11 mouse cellular contexts compared by ENCODE assay signal in the genomic region with DNA sequence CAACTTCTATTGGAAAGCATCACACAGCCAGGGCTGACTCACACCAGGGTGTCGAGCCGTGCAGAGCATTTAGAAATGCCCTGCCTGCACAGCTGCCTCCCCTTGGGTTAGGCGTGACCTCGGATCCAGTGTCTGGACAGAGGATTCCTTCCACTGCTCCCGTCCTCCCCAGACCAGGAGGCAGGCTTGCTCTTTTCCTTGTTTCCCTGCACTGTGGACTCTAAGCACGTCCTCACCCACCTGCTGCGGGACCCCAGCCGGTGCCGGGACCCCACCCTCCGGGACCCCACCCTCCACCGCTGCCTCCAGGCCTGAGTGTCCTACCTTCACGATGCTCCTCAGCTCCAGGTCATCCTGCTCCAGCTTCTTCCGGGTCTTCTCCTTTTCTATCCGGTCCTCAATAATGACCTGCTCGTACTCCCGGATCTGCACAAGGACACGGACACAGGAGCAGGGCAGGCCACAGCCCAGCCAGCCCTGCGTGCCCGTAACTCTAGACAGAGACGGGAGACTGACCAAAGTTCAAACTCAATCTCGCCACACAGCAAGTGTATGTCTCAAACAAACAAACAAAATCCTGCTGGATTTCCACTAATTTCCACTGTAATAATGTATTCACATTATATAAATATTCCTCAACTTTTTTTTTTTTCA. TPM values are rescaled to one million over a fixed set of nuclear protein-coding genes. Genes with fewer than 3 reads are reported as not detected.
A peak's percentile ranks its signal among the peaks of the same experiment; 100 is the strongest.
DNase-seq lines count a peak whose midpoint lies in the region; ATAC-seq and TF ChIP-seq lines count a peak whose summit lies in the region.
"Had no signal": no experiment of that assay in that cellular context is flagged by ENCODE, and none has a peak within 500 bp of the region (broad histone marks: within the 10 kb centered on the region; RNA-seq: fewer than 3 reads in every experiment).

No protein-coding gene starts in this region.

- H3K9me3 ChIP-seq in liver, embryonic 14.5 days (ENCODE audit: control insufficient read depth, low read length), result no peaks in the 10 kb centered on the region
- H3K9me3 ChIP-seq in intestine, postnatal 0 days (ENCODE audit: control insufficient read depth), result no peaks in the 10 kb centered on the region
- no peaks in the 10 kb centered on the region for H3K9me3 ChIP-seq in liver, postnatal 0 days (ENCODE audit: low read length)
- H3K9me3 ChIP-seq: neural tube, embryonic 15.5 days; stomach, embryonic 15.5 days had no signal

- H3K4me1 ChIP-seq in liver, embryonic 14.5 days (replicated peaks; ENCODE audit: control insufficient read depth in 2 of 2, insufficient read depth in 2 of 2, low read length in 1 of 2), result no peaks in the 10 kb centered on the region
- no peaks in the 10 kb centered on the region for H3K4me1 ChIP-seq in intestine, postnatal 0 days (replicated peaks; ENCODE audit: control insufficient read depth, insufficient read depth, low read length)
- no peaks in the 10 kb centered on the region for H3K4me1 ChIP-seq in liver, postnatal 0 days (ENCODE audit: insufficient read depth)
- H3K4me1 ChIP-seq: neural tube, embryonic 15.5 days had no signal

- WGBS in liver, embryonic 14.5 days (ENCODE audit: insufficient replicate concordance), result 71% methylated on average over 21 of the region's 21 CpGs
- 42% methylated on average over 21 of the region's 21 CpGs for WGBS in intestine, postnatal 0 days
- 55% methylated on average over 21 of the region's 21 CpGs for WGBS in liver, postnatal 0 days (ENCODE audit: insufficient replicate concordance)

- no peak for DNase-seq in liver, embryonic 14.5 days (ENCODE audit: low read depth in 3 of 3, low spot score in 3 of 3)
- DNase-seq in liver, result no peak
- DNase-seq in adrenal gland, adult 18-20 months (ENCODE audit: low spot score in 2 of 2), result peak; percentile 27
- no peak for DNase-seq in liver, postnatal 0 days
- no peak for DNase-seq in spleen, postnatal 4 days (ENCODE audit: low spot score in 2 of 2)
- no peak for DNase-seq in thymus, postnatal 10 days (ENCODE audit: low spot score in 2 of 2)
- DNase-seq in thymus, postnatal 25 days, result no peak
- DNase-seq: lung, postnatal 10 days had no signal

- H3K27me3 ChIP-seq in liver, embryonic 14.5 days (ENCODE audit: control insufficient read depth, insufficient read depth, low read length), result no peaks in the 10 kb centered on the region
- no peaks in the 10 kb centered on the region for H3K27me3 ChIP-seq in intestine, postnatal 0 days (replicated peaks; ENCODE audit: control insufficient read depth, insufficient read depth, low read length)
- H3K27me3 ChIP-seq in liver, postnatal 0 days (ENCODE audit: insufficient read depth, low read length), result no peaks in the 10 kb centered on the region
- H3K27me3 ChIP-seq: neural tube, embryonic 15.5 days; stomach, embryonic 15.5 days had no signal

- no peak for TF ChIP-seq CTCF in liver, embryonic 14.5 days (IDR thresholded peaks at IDR 0.05; ENCODE audit: low read depth)
- no peak for TF ChIP-seq CTCF in intestine, postnatal 0 days (IDR thresholded peaks at IDR 0.05; ENCODE audit: low read depth)
- TF ChIP-seq CTCF in liver, postnatal 0 days (IDR thresholded peaks at IDR 0.05; ENCODE audit: low read depth), result no peak

- no peak overlapping the region for H3K27ac ChIP-seq in liver, embryonic 14.5 days
- no peak overlapping the region for H3K27ac ChIP-seq in intestine, postnatal 0 days (ENCODE audit: low read depth, low read length)
- H3K27ac ChIP-seq in liver, postnatal 0 days (ENCODE audit: low read depth), result peak overlapping the region; percentile 29
- H3K27ac ChIP-seq: neural tube, embryonic 15.5 days; stomach, embryonic 15.5 days had no signal

- ATAC-seq in liver, embryonic 14.5 days (ENCODE audit: insufficient read depth), result no peak
- peak; percentile 44 for ATAC-seq in intestine, postnatal 0 days
- ATAC-seq in liver, postnatal 0 days, result peak; percentile 58; the same call in 1 of the 2 replicates

- H3K36me3 ChIP-seq in liver, embryonic 14.5 days (replicated peaks; ENCODE audit: control insufficient read depth, insufficient read depth, low read depth), result no peaks in the 10 kb centered on the region
- H3K36me3 ChIP-seq in intestine, postnatal 0 days (ENCODE audit: control insufficient read depth, insufficient read depth), result peaks cover 10% of the 10 kb centered on the region
- peaks cover 8% of the 10 kb centered on the region for H3K36me3 ChIP-seq in liver, postnatal 0 days (replicated peaks; ENCODE audit: insufficient read depth, low read length)

- H3K9ac ChIP-seq in liver, embryonic 14.5 days (replicated peaks), result no peak overlapping the region
- H3K9ac ChIP-seq in intestine, postnatal 0 days (ENCODE audit: low read depth, low read length), result no peak overlapping the region
- H3K9ac ChIP-seq in liver, postnatal 0 days (replicated peaks), result peak overlapping the region; percentile 41; the same call in 1 of the 2 replicates
- H3K9ac ChIP-seq: neural tube, embryonic 15.5 days; stomach, embryonic 15.5 days had no signal

- H3K4me2 ChIP-seq in liver, embryonic 14.5 days (ENCODE audit: low read depth), result peak overlapping the region; percentile 13; the same call in 1 of the 2 replicates
- peak overlapping the region; percentile 58 for H3K4me2 ChIP-seq in intestine, postnatal 0 days (replicated peaks; ENCODE audit: low read depth)
- H3K4me2 ChIP-seq in liver, postnatal 0 days (ENCODE audit: low read depth, low read length), result peak overlapping the region; percentile 53
- H3K4me2 ChIP-seq: neural tube, embryonic 15.5 days; stomach, embryonic 15.5 days had no signal

- H3K4me3 ChIP-seq in liver, embryonic 14.5 days (ENCODE audit: insufficient read depth in 1 of 2, low read depth in 2 of 2, low read length in 2 of 2), result no peak overlapping the region
- peak overlapping the region; percentile 20 for H3K4me3 ChIP-seq in intestine, postnatal 0 days (ENCODE audit: low read depth, low read length)
- peak overlapping the region; percentile 8; the same call in 1 of the 2 replicates for H3K4me3 ChIP-seq in liver, postnatal 0 days (ENCODE audit: low read depth, low read length)
- H3K4me3 ChIP-seq: neural tube, embryonic 15.5 days; stomach, embryonic 15.5 days had no signal

- no peak for TF ChIP-seq EP300 in liver, embryonic 14.5 days (IDR thresholded peaks at IDR 0.05; ENCODE audit: low read depth)
- TF ChIP-seq EP300 in liver, postnatal 0 days (IDR thresholded peaks at IDR 0.05; ENCODE audit: low read depth), result no peak

RNA-seq across cellular contexts. Expression of gene Iqcg, which starts 36.8 kb away (rescaled TPM):
- polyA plus RNA-seq in liver, embryonic 14.5 days (2012; rRNA removed), result 0.15 and 0.42 TPM in 2 replicates
- polyA plus RNA-seq in liver, embryonic 14.5 days (2014; fragmentation: Nextera tagmentation; extraction: Ambion mirVana), result 0.72 and 0.91 TPM in 2 replicates
- total RNA-seq in adrenal gland, adult 18-20 months (2021), result 1 to 10 TPM; 2.1 to 2.6 TPM
- polyA plus RNA-seq in intestine, postnatal 0 days (2015; fragmentation: Nextera tagmentation; extraction: Ambion mirVana), result 2.1 and 2.4 TPM in 2 replicates
- polyA plus RNA-seq in liver, postnatal 0 days (2015; fragmentation: Nextera tagmentation; extraction: Ambion mirVana), result 0.95 and 1.1 TPM in 2 replicates

RNA-seq across cellular contexts. Expression of gene Rpl35a, which starts 37.0 kb away (rescaled TPM):
- 617 and 863 TPM in 2 replicates for polyA plus RNA-seq in liver, embryonic 14.5 days (2012; rRNA removed)
- polyA plus RNA-seq in liver, embryonic 14.5 days (2014; fragmentation: Nextera tagmentation; extraction: Ambion mirVana), result 752 and 811 TPM in 2 replicates
- total RNA-seq in adrenal gland, adult 18-20 months (2021), result 100 to 1,000 TPM; 631 to 697 TPM
- 613 and 645 TPM in 2 replicates for polyA plus RNA-seq in intestine, postnatal 0 days (2015; fragmentation: Nextera tagmentation; extraction: Ambion mirVana)
- 574 and 584 TPM in 2 replicates for polyA plus RNA-seq in liver, postnatal 0 days (2015; fragmentation: Nextera tagmentation; extraction: Ambion mirVana)

RNA-seq across cellular contexts. Expression of gene Lmln, which starts 43.1 kb away (rescaled TPM):
- 0.75 and 0.78 TPM in 2 replicates for polyA plus RNA-seq in liver, embryonic 14.5 days (2012; rRNA removed)
- polyA plus RNA-seq in liver, embryonic 14.5 days (2014; fragmentation: Nextera tagmentation; extraction: Ambion mirVana), result 0.27 and 0.32 TPM in 2 replicates
- 10 to 100 TPM in 1 of 2 experiments, 1 to 10 TPM in 1; 7.9 to 23.7 TPM for total RNA-seq in adrenal gland, adult 18-20 months (2021)
- polyA plus RNA-seq in intestine, postnatal 0 days (2015; fragmentation: Nextera tagmentation; extraction: Ambion mirVana), result 0.72 and 0.99 TPM in 2 replicates
- polyA plus RNA-seq in liver, postnatal 0 days (2015; fragmentation: Nextera tagmentation; extraction: Ambion mirVana), result 0.44 and 1.2 TPM in 2 replicates

Comparison
In these comparisons a context has a peak if more than half of its experiments do, and no peak if none do; other contexts are left out.
1. H3K4me3 ChIP-seq: peak in intestine, postnatal 0 days (single experiment) and liver, postnatal 0 days (single experiment); none in liver, embryonic 14.5 days (0 of 2).
2. DNase-seq: peak in adrenal gland, adult 18-20 months (2 of 2); none in liver, embryonic 14.5 days (0 of 3), liver (single experiment), liver, postnatal 0 days (single experiment), spleen, postnatal 4 days (0 of 2), thymus, postnatal 10 days (0 of 2) and thymus, postnatal 25 days (single experiment).
3. Peak in every context shown above with its lines, with median percentiles within 50 percentile points of each other: H3K4me2 ChIP-seq.